Mouse (Mus musculus) spleen, postnatal 10 days (tissue): Measurements from ENCODE around the gene Actc1.

Experiments
- DNase-seq, 2 experiments: peaks; one replicate each; pipeline ENCODE4 v3.0.0; 2021 to 2022; ENCODE audit warnings: low spot score in 2 of 2

Actc1 gene

DNA sequence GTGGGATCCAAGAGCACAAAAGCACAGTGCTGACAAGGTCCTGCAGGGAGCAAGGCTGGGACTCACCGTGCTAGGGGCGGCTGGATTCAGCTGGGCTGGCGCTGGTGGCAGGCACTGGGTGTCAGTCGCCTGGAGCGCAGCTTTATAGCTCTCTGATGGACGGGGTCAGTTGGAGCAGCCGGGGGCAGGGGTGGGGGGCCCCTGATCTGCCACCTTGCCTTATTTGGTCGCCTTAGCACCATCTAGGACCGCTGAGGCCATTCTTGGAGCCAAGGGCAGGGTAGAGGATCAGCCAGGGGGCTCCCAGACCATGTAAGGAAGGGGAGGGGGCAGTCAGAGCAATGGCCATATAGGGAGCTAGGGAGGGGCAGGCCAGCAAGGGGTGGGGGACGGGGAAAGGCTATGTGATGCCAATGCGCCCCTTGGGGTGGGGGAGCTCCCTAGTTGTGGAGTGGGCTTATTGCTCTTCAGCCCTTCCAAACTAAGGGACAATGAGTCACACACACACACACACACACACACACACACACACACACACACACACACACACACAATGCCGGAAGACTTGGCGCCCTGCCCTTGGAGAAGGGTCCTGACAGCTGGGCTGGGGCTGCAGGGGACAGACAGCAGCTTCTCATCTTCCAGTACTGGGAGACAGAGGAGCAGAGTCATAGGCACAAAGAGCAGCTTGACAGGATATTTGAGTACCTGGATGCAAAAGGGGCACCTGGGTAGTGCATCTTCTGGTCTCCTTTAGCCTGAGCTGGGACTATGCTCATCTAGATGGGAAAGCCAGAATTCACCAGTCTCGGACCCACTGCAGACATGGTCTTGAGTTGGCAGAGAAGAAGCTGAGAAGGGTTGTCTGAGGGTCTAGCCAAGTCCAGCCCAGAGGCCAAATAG lies at the start of gene Actc1:
Gene Actc1, minus strand, starts transcription at position 853 of the 903 bp plus-strand sequence.
- DNase-seq: no peak

GRCm38 (mm10) chr2:114102471-114102870 lies 49.1 kb upstream of the Actc1 start:
- no peak for DNase-seq

DNA sequence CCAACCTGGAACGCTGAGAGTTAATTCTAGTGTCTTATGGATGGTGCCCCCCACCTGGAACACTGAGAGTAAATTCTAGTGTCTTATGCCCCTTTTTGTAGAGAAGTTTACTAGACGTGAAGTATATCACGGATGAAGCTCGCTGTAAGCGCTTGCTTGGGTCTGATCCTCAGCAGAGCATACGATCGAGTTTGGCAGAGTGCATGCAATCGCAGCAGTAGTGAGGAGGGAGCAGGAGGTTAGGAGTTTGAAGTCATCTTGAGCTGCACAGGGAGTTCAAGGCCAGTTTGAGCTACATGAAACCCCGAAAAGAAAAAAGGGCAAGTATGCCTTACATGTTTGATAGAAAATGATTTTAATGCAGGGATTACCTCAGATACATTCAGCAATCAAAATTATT lies 47.5 kb upstream of the Actc1 start:
- no peak for DNase-seq

DNA sequence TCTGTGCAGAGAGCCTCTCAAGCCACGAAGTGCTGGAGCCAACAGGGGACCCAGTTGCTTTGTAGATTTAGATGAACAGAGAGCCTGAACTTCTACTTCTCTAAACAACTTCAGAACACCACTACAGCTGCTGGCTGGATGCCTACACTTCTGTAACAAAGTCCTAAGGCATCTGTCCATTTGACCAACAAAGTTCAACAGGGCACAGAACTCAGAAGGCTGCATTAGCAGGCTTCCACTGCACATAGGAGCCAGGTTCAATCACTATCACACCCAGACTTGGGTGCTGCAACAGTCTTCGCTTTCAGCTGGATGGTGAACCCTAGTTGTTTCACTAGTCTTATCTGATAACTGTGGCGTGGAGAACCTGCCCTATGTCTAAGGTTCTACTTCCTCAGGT lies 46.5 kb upstream of the Actc1 start:
- no peak for DNase-seq

DNA sequence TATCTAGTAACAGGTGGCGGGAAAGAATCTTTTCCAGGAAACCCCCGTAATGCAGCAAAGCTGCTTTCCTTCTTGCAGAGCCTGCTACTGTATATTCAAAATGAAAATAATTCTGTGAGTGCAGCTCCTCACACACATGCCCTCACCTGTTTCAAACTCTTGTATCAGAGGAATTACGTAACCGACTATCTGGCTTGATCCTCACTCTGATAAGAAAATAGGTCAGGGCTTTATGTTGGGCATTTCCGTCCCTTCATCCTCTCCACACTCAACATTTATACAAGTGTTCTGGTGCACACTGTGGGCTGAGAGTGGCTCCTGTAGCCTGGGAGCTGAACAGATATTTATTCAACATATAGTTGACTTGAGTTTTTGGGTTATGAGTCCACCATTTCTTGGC lies 45.8 kb upstream of the Actc1 start:
- DNase-seq: no peak

- DNase-seq: no peak
Measured at GRCm38 (mm10) chr2:114097627-114098026, 44.3 kb upstream of the Actc1 start.

GRCm38 (mm10) chr2:114096570-114096969 lies 43.2 kb upstream of the Actc1 start:
- DNase-seq: no peak

- no peak for DNase-seq
Measured at GRCm38 (mm10) chr2:114095348-114095747, 42.0 kb upstream of the Actc1 start.

DNA sequence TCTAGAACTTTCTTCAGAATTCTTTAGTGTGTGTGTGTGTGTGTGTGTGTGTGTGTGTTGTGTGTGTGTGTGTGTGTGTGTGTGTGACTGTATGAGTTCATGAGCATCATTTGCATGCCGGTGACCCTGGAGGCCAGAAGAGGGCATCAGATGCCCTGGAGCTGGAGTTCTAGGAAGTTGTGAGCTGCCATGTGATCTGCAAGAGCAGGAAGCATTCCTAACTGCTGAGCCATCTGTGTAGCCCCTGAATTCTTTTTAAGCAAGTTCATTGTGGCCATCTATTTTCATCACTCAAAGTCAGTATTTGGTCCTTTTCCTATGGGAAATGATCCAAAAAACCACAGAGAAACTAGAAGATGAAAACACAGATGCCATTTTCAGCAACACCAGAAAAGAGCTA lies 41.3 kb upstream of the Actc1 start:
- DNase-seq: no peak

GRCm38 (mm10) chr2:114093577-114093976 lies 40.2 kb upstream of the Actc1 start:
- no peak for DNase-seq

DNA sequence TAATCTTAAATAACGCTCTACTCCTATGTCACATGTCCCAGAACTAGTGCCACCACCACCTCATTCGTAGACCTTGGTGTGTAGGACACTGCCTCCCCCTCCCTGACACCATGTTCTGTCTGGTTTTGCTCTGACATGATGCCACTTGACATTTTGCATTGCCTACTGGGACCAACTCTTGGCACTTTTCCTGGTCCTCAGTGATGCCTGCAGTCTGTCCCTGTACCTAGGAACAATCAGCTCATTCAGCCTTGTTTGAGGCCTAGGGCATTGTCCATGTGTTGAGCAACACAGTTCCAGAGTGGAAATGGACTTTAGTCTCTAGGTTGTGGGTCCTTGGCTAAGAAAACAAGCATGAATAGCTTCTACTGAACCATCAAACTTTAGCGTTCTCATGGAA lies 36.5 kb upstream of the Actc1 start:
- no peak for DNase-seq

DNA sequence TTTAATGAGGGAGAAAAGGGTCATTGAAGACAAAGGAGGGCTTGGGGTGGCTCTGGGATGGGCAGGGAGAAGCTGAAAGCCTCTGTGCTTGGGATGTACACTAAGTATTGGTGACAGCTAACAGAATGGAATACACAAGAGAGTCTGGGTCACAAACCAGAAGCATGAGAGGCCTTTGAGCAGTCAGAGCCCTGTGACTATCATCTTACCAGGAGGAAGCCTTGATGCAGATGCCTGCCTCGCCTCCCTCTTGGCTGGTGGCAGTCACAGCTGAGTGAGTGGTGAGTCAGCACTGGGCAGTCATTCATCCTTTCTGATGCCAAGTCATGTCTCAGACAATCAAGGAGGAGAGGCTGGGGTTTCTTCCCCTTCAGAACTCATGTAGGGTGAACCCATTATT lies 33.9 kb upstream of the Actc1 start:
- DNase-seq: no peak

DNA sequence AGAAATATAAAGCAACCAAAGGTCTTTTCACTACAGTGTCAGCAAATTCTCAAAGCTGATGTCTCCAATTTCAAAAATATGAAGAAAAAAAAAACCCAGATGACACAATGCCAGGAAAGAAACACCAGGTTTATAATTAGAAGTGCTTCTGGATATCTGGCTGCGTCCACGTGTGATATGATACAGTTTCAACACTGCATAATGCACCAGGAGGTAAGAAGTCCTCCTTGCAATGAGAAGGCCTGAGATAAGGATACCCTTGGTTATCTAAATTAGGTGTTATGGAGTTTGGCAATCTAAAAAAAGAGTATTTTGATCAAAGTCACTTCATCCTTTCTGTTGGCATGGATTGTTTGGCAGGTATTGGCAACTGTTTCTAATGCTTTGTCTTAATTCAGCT lies 18.5 kb upstream of the Actc1 start:
- no peak for DNase-seq

DNA sequence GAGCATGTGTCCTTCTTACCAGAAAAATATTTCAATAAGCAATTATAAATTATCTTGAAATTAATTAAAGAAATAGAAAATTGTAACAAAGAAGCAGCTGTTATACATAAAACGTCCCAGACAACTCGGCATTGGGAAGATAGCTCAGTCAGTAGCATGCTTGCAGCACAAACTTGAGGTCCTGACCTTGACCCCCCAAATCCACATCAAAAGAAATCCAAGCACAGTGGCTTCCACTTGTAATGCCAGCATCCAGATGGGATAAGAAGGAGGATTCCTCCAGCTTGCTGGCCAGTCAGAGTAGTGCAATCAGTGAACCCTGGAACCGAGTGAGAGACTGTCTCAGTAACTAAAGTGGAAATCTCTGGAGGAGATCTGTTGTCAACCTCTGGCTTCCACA lies 12.9 kb upstream of the Actc1 start:
- DNase-seq: no peak

DNA sequence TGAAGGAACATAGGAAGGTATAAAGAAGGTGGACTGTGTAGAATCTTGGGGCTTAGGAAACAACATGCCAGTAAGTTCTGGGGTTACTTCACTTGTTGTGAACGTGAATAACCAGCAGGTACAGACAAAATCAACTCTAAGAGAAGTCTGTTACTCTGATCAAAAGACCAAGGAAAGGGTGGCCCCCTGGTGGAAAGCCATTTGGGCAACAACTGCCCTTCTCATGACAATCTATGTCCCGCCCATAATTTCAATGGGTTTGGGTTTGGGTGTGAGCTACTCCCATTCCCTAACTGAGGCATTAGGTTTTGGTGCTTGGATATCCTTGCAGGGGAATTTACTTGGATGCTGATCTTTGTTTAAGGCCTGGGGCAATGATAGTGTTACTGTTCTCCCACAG lies 10.7 kb upstream of the Actc1 start:
- DNase-seq: no peak

GRCm38 (mm10) chr2:114060071-114060591 lies 6.8 kb upstream of the Actc1 start:
- DNase-seq: no peak

DNA sequence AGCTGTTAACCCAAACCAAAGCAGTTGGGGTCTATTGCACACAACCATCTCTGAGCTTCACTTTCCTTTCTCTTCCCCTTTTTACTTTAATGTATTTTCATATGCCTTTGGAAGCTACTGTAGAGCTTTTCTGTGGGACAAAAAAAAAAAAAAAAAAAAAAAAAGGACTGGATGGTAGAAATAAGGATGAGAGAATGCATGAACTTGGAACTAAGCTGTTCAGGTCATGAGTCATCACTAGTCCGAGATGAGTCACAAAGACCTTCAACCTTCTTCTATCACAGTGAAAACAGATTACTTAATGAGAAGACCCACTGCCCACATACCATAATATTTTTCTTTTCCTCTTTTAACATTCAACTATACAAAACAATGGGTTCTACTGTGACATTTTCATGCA lies 6.3 kb upstream of the Actc1 start:
- no peak for DNase-seq

GRCm38 (mm10) chr2:114058226-114058796 lies 5.0 kb upstream of the Actc1 start:
- DNase-seq: no peak

DNA sequence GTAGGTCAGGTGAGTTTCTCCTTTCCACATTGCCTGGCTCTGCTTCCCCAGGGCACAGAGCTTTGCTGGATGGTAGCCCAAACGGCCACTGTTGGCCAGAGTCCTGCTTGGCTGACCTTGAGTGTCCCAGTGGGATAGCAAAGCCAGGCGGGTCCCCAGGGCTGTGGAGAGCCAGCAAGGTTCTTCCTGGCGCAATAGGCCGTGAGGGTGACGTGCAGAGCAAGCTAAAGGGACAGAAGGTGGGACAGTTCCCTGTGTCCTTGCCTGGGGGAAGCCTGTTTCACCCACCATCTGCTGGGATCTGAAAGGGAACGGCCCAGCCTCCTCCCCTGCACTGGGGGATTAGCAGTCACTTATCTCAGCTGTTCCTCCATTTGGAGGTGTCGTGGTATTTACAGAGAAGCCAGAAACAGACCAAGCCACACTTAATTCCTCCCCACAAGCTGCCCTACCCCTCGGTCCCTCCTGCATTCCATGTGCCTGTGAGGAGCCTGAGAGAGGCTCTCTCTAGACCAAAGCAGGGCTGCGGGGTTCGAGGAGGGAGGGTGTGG lies 4.0 kb upstream of the Actc1 start:
- no peak for DNase-seq

GRCm38 (mm10) chr2:114054129-114054528 lies 781 bp upstream of the Actc1 start:
- DNase-seq: no peak

- DNase-seq: no peak
Measured at GRCm38 (mm10) chr2:114051871-114052241, 1.5 kb downstream of the Actc1 start.

GRCm38 (mm10) chr2:114051111-114051870 lies 2.1 kb downstream of the Actc1 start:
- DNase-seq: no peak
